Mouse (Mus musculus) CH12.LX (cell line): Measurements from ENCODE around the gene 4933428G20Rik. TPM values are rescaled to one million over a fixed set of nuclear protein-coding genes. Genes with fewer than 3 reads are reported as not detected.

Experiments
- DNase-seq: peaks from one replicate; pipeline ENCODE4 v3.0.0-alpha.2; 2013; ENCODE audit errors: extremely low read depth
- H3K27ac ChIP-seq: 2 replicates; pipeline ENCODE4 v1.5.1; 2012; ENCODE audit warnings: low read depth, mild to moderate bottlenecking, control low read depth, moderate library complexity; ENCODE audit not compliant: insufficient read depth
- H3K27me3 ChIP-seq: replicated peaks from 2 replicates; pipeline ENCODE3; 2012; ENCODE audit warnings: inconsistent platforms
- H3K36me3 ChIP-seq, 2 experiments: replicated peaks in 1 of 2; 2 replicates each; pipeline versions ENCODE3 to v1.6.1; 2012; ENCODE audit warnings: inconsistent platforms in 1 of 2, low read length in 1 of 2, mild to moderate bottlenecking in 1 of 2, mixed read lengths in 1 of 2, moderate library complexity in 1 of 2; ENCODE audit not compliant: control insufficient read depth in 1 of 2, insufficient read depth in 1 of 2
- H3K4me1 ChIP-seq, 2 experiments: 2 replicates each; pipeline ENCODE4 v1.6.1; 2012; ENCODE audit warnings: inconsistent platforms in 1 of 2, moderate library complexity in 1 of 2; ENCODE audit not compliant: insufficient read depth in 2 of 2, control insufficient read depth in 1 of 2
- H3K4me2 ChIP-seq: 2 replicates; pipeline ENCODE4 v1.6.1; 2012; ENCODE audit warnings: low read depth, mild to moderate bottlenecking, control low read depth; ENCODE audit not compliant: poor library complexity, insufficient read depth, severe bottlenecking
- H3K4me3 ChIP-seq, 3 experiments: fragments of 150-350 bp in 1 of 3; sonication (generic) in 1 of 3; replicated peaks in 1 of 3; 2 replicates each; pipeline versions ENCODE3 to v1.5.1; 2011 to 2012; ENCODE audit warnings: low read depth in 2 of 3, low read length in 2 of 3, mild to moderate bottlenecking in 2 of 3, moderate library complexity in 2 of 3, control low read depth in 1 of 3, improper control_type of control experiment in 1 of 3, inconsistent platforms in 1 of 3, mixed read lengths in 1 of 3; ENCODE audit not compliant: poor library complexity in 1 of 3
- H3K79me2 ChIP-seq: replicated peaks from 2 replicates; pipeline ENCODE4 v1.6.1; 2012; ENCODE audit warnings: mild to moderate bottlenecking, moderate library complexity; ENCODE audit not compliant: control insufficient read depth, poor library complexity, insufficient read depth, severe bottlenecking; ENCODE audit errors: extremely low read depth
- H3K9ac ChIP-seq: 2 replicates; pipeline ENCODE4 v1.6.1; 2012; ENCODE audit warnings: low read depth, mild to moderate bottlenecking, control low read depth, moderate library complexity; ENCODE audit not compliant: insufficient read depth
- H3K9me3 ChIP-seq: replicated peaks from 2 replicates; pipeline ENCODE3; 2012; ENCODE audit warnings: low read length, inconsistent platforms, mixed read lengths
- CTCF ChIP-seq, 2 experiments: IDR thresholded peaks in 1 of 2; conservative IDR thresholded peaks in 1 of 2; 2 replicates each; pipeline ENCODE4 v1.5.1; 2011 to 2012; ENCODE audit warnings: low read depth in 2 of 2, low read length in 2 of 2, improper control_type of control experiment in 1 of 2, inconsistent platforms in 1 of 2, mild to moderate bottlenecking in 1 of 2, moderate library complexity in 1 of 2
- E2F4 ChIP-seq: IDR thresholded peaks from 2 replicates; pipeline ENCODE4 v1.6.1; 2011; ENCODE audit warnings: low read depth, low read length, improper control_type of control experiment; ENCODE audit not compliant: insufficient replicate concordance
- EP300 ChIP-seq: IDR thresholded peaks from 2 replicates; pipeline ENCODE4 v1.6.1; 2011; ENCODE audit warnings: low read length, improper control_type of control experiment
- ETS1 ChIP-seq: conservative IDR thresholded peaks from 2 replicates; pipeline ENCODE4 v1.6.1; 2012; ENCODE audit warnings: low read depth, mild to moderate bottlenecking, inconsistent platforms, low read length, improper control_type of control experiment, moderate library complexity
- GABPA ChIP-seq: IDR thresholded peaks from 2 replicates; pipeline ENCODE4 v1.6.1; 2012; ENCODE audit warnings: low read depth, low read length, improper control_type of control experiment, inconsistent platforms; ENCODE audit not compliant: insufficient replicate concordance
- JUN ChIP-seq: IDR thresholded peaks from 2 replicates; pipeline ENCODE4 v1.6.1; 2011; ENCODE audit warnings: low read depth, mild to moderate bottlenecking, low read length, improper control_type of control experiment, moderate library complexity; ENCODE audit not compliant: insufficient read depth
- JUND ChIP-seq: conservative IDR thresholded peaks from 2 replicates; pipeline ENCODE4 v1.6.1; 2011; ENCODE audit warnings: low read depth, low read length, improper control_type of control experiment
- KAT2A ChIP-seq: IDR thresholded peaks from 2 replicates; pipeline ENCODE4 v1.6.1; 2012; ENCODE audit warnings: low read length, improper control_type of control experiment, inconsistent platforms; ENCODE audit not compliant: insufficient replicate concordance
- MEF2A ChIP-seq: IDR thresholded peaks from 2 replicates; pipeline ENCODE4 v1.6.1; 2014; ENCODE audit warnings: low read depth, mild to moderate bottlenecking, inconsistent platforms, low read length, improper control_type of control experiment, borderline replicate concordance
- MXI1 ChIP-seq: IDR thresholded peaks from 2 replicates; pipeline ENCODE4 v1.6.1; 2011; ENCODE audit warnings: mild to moderate bottlenecking, low read depth, low read length, improper control_type of control experiment
- NELFE ChIP-seq: IDR thresholded peaks from 2 replicates; pipeline ENCODE4 v1.6.1; 2011; ENCODE audit warnings: low read depth, low read length, improper control_type of control experiment
- NRF1 ChIP-seq: IDR thresholded peaks from 2 replicates; pipeline ENCODE4 v1.6.1; 2014; ENCODE audit warnings: low read depth, mild to moderate bottlenecking, inconsistent platforms, low read length, improper control_type of control experiment, moderate library complexity
- PAX5 ChIP-seq: IDR thresholded peaks from 2 replicates; pipeline ENCODE4 v1.6.1; 2012; ENCODE audit warnings: low read length, inconsistent platforms, mixed read lengths
- POLR2A ChIP-seq: IDR thresholded peaks from 2 replicates; pipeline ENCODE4 v1.6.1; 2011; ENCODE audit warnings: low read depth, mild to moderate bottlenecking, improper control_type of control experiment, low read length
- RAD21 ChIP-seq: IDR thresholded peaks from 2 replicates; pipeline ENCODE4 v1.6.1; 2011; ENCODE audit warnings: low read depth, mild to moderate bottlenecking, low read length, improper control_type of control experiment, moderate library complexity
- SMC3 ChIP-seq: IDR thresholded peaks from 2 replicates; pipeline ENCODE4 v1.6.1; 2011; ENCODE audit warnings: low read depth, low read length, improper control_type of control experiment
- TCF12 ChIP-seq: IDR thresholded peaks from 2 replicates; pipeline ENCODE4 v1.6.1; 2014; ENCODE audit warnings: low read depth, mild to moderate bottlenecking, inconsistent platforms, low read length, improper control_type of control experiment
- UBTF ChIP-seq: IDR thresholded peaks from 2 replicates; pipeline ENCODE4 v1.6.1; 2012; ENCODE audit warnings: low read depth, mild to moderate bottlenecking, inconsistent platforms, low read length, improper control_type of control experiment, moderate library complexity
- ZMIZ1 ChIP-seq: IDR thresholded peaks from 2 replicates; pipeline ENCODE4 v1.6.1; 2012; ENCODE audit warnings: low read depth, mild to moderate bottlenecking, inconsistent platforms, low read length, improper control_type of control experiment
- dilution Hi-C: fragments of 300-500 bp; cut with MboI; formaldehyde crosslinking; loops from 2 replicates; pipeline ENCODE4 v1.14.3; 2020; ENCODE audit warnings: low sequenced_read_pairs; ENCODE audit not compliant: extremely low pct_unique_long_range_greater_than_20kb, extremely low pct_ligation_motif_present
- in situ Hi-C: fragments of 300-500 bp; cut with MboI; formaldehyde crosslinking; loops from 3 replicates; pipeline ENCODE4 v1.14.3; 2019; ENCODE audit warnings: low sequenced_read_pairs, low pct_ligation_motif_present, low pct_unique_long_range_greater_than_20kb, mixed read lengths
- polyA plus RNA-seq: library from polyadenylated mRNA; unstranded; fragments of >175 nt; gene quantifications from 2 replicates; pipeline ENCODE4 v1.2.1, GENCODE M21; 2012; ENCODE audit warnings: low read depth; ENCODE audit not compliant: insufficient read length
- total RNA-seq, 2 experiments: library from RNA; depleted of rRNA; stranded (reverse); fragments of 300-350 nt in 1 of 2; fragments of >200 nt in 1 of 2; gene quantifications; 2 replicates each; pipeline ENCODE4 v1.2.3; 2012 to 2014

The 4933428G20Rik gene
- total and polyA plus RNA-seq, 3 experiments = 0.17 to 0.50 TPM; not detected in 1

DNA sequence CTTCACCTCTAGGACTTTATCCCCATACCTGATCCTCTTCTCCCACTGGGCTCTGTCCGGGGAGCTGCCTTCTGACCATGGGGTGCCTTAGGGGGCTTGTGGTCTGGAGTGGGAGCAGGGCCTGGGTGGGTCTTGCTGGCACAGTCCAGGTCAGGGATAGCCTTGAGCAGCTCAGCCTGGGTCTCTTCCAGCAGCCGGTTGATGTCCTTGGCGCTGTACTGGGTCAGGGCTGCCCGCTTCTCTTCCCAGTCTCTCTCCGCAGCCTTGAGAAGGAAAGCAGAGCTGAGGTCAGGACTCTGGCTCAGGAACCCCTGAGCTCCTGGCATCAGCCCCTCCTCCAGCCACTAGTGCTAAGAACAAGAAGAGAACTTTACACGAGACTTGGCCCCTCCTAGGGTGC is 25.2 kb upstream of the 4933428G20Rik start:
- H3K9me3 ChIP-seq = no peaks in the 10 kb centered on the region
- no peak overlapping the region for H3K4me3 ChIP-seq
- no peaks in the 10 kb centered on the region for H3K79me2 ChIP-seq
- in situ Hi-C loops (no loop called here), dilution Hi-C loops (no loop called here)
- H3K27ac ChIP-seq = no peak overlapping the region
- no peak overlapping the region for H3K9ac ChIP-seq
- no peaks in the 10 kb centered on the region for H3K4me1 ChIP-seq
- no peaks in the 10 kb centered on the region for H3K36me3 ChIP-seq
- H3K4me2 ChIP-seq = no peak overlapping the region
- no peak for TF ChIP-seq JUND
- no peak for TF ChIP-seq NELFE
- no peak for TF ChIP-seq ZMIZ1
- no peak for TF ChIP-seq SMC3
- no peak for TF ChIP-seq POLR2A
- TF ChIP-seq UBTF = no peak
- TF ChIP-seq ETS1 = no peak
- no peak for TF ChIP-seq NRF1
- TF ChIP-seq TCF12 = no peak
- TF ChIP-seq RAD21 = no peak
- TF ChIP-seq MEF2A = no peak
- TF ChIP-seq E2F4 = no peak
- no peak for TF ChIP-seq MXI1
- TF ChIP-seq CTCF (conservative IDR thresholded peaks at IDR 0.05 in 1 of 2, IDR thresholded peaks at IDR 0.05 in 1 of 2; ENCODE audit: low read depth in 2 of 2, low read length in 2 of 2) = no peak
- TF ChIP-seq PAX5 = no peak
- TF ChIP-seq EP300 = no peak
- peaks cover 96% of the 10 kb centered on the region for H3K27me3 ChIP-seq
- no peak for DNase-seq

DNA sequence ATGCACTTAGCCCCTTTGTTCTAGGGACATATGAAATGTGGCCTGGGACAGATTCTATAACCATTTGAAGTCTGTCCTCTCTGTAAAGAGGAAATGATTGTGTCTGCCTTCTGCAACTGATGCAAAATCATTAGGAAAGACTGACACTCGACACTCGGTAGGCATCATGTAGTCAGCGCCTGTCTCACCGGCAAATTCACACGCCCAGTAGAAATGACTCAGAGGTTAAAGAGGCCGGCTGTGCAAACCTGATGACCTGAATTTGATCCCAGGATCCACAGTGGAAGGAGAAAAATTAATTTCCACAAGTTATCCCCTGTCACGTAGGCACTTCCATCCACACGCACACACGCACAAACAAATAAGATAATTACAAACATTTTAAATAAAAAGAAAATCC is 24.2 kb upstream of the 4933428G20Rik start:
- Histone ChIP-seq H3K27me3 (peaks cover 96% of the 10 kb centered on the region), H3K4me3 (no peak overlapping the region), H3K27ac (no peak overlapping the region), H3K9me3 (no peaks in the 10 kb centered on the region), H3K36me3 (no peaks in the 10 kb centered on the region), H3K9ac (no peak overlapping the region), H3K79me2 (no peaks in the 10 kb centered on the region), H3K4me1 (no peaks in the 10 kb centered on the region), H3K4me2 (no peak overlapping the region)
- DNase-seq = no peak
- dilution Hi-C loops (no loop called here), in situ Hi-C loops (no loop called here)
- no peak for TF ChIP-seq RAD21
- no peak for TF ChIP-seq PAX5
- TF ChIP-seq NELFE = no peak
- no peak for TF ChIP-seq UBTF
- no peak for TF ChIP-seq JUN
- no peak for TF ChIP-seq KAT2A
- no peak for TF ChIP-seq GABPA
